Mouse (Mus musculus) liver, embryonic 14.5 days (tissue): ENCODE results near the gene Alox12b.

Source experiments
- CTCF ChIP-seq: IDR thresholded peaks from 2 replicates; pipeline ENCODE4 v1.5.1; 2016; ENCODE audit warnings: antibody characterized with exemption, low read depth, control low read depth
- EP300 ChIP-seq: IDR thresholded peaks from 2 replicates; pipeline ENCODE4 v1.6.1; 2016; ENCODE audit warnings: antibody characterized with exemption, low read depth

DNA sequence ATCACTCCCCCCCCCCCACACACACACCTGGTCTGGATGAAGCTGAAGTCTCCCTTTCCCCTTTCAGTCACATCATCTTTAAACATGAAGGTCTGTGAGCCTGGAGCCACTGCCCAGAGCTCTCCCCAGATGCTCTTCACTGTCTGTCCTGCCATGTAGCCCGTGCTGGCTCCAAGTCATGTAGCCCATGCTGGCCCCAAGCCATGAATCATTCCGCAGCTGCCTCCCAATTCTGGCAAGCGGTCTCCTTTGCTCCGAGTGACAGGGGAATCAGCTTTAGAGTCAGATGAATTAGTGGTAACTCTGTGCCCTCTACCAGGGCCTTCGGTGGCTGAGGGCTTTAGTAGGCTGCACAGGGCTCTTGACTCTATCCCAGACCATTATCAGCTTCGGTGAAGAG, 7.1 kb upstream of the Alox12b start:
- TF ChIP-seq CTCF (no peak), EP300 (no peak)
